In the genomic region with DNA sequence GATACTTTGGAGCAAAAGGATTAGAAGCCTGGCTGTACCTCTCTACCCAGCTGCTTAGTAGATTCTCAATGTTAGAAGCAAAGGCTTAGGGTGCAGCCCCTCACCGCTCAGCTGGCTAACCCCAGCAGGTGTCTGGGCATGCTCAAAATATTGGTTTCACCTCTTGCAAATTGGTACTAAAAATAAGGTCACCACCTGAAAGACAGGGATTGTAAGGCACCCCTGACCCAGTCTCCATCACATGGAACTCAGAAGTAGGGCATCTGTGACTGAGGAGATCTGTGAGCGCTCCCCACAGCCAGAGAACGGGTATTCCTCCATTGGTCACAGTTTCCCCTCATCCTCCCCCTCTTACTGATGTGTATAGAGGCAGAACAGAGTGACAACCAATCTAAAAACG, we compare ENCODE assay signal across 9 mouse cellular contexts. TPM values are rescaled to one million over a fixed set of nuclear protein-coding genes. Genes with fewer than 3 reads are reported as not detected.
DNase-seq lines count a peak whose midpoint lies in the region; ATAC-seq and TF ChIP-seq lines count a peak whose summit lies in the region.
"Had no signal": no experiment of that assay in that cellular context is flagged by ENCODE, and none has a peak within 500 bp of the region (broad histone marks: within the 10 kb centered on the region; RNA-seq: fewer than 3 reads in every experiment).

No protein-coding gene starts in this region.

- no peak for DNase-seq in left cerebral cortex, adult 2 months (ENCODE audit: extremely low spot score in 1 of 2, low spot score in 2 of 2)
- no peak for DNase-seq in left cerebral cortex, postnatal 14 days (ENCODE audit: low spot score in 2 of 2)
- DNase-seq in embryonic facial prominence, embryonic 14.5 days (ENCODE audit: low spot score): no peak
- no peak for DNase-seq in adipocyte (ENCODE audit: low spot score)
- DNase-seq in yolk sac, embryonic 10.5 days (ENCODE audit: low spot score): no peak
- no peak for DNase-seq in urinary bladder, postnatal 14 days (ENCODE audit: low spot score)
- DNase-seq: adrenal gland, postnatal 14 days had no signal

- TF ChIP-seq CTCF in left cerebral cortex, adult 2 months (IDR thresholded peaks at IDR 0.05): no peak
- no peak for TF ChIP-seq CTCF in intestine, postnatal 0 days (IDR thresholded peaks at IDR 0.05; ENCODE audit: low read depth)

- no peak for ATAC-seq in embryonic facial prominence, embryonic 14.5 days (ENCODE audit: low read depth)
- no peak for ATAC-seq in intestine, postnatal 0 days
- no peak for ATAC-seq in neural tube, embryonic 14.5 days (ENCODE audit: low read depth)

- peaks cover 34% of the 10 kb centered on the region for H3K36me3 ChIP-seq in embryonic facial prominence, embryonic 14.5 days (ENCODE audit: control insufficient read depth, insufficient read depth, low read length)
- peaks cover 5% of the 10 kb centered on the region; the same call in 1 of the 2 replicates for H3K36me3 ChIP-seq in intestine, postnatal 0 days (ENCODE audit: control insufficient read depth, insufficient read depth)
- no peaks in the 10 kb centered on the region; the same call in 1 of the 2 replicates for H3K36me3 ChIP-seq in neural tube, embryonic 14.5 days (ENCODE audit: control insufficient read depth, insufficient read depth, low read length)

- H3K4me2 ChIP-seq in embryonic facial prominence, embryonic 14.5 days (ENCODE audit: low read depth, low read length): peak overlapping the region; percentile 93
- H3K4me2 ChIP-seq in intestine, postnatal 0 days (replicated peaks; ENCODE audit: low read depth): peak overlapping the region; percentile 96
- peak overlapping the region; percentile 96 for H3K4me2 ChIP-seq in neural tube, embryonic 14.5 days (ENCODE audit: low read depth, low read length)

- 0 out of 2 replicates have a peak, but pooled peaks cover 5% of the 10 kb centered on the region for H3K9me3 ChIP-seq in embryonic facial prominence, embryonic 14.5 days (ENCODE audit: control insufficient read depth, low read length)
- no peaks in the 10 kb centered on the region for H3K9me3 ChIP-seq in intestine, postnatal 0 days (ENCODE audit: control insufficient read depth)
- no peaks in the 10 kb centered on the region for H3K9me3 ChIP-seq in neural tube, embryonic 14.5 days (ENCODE audit: control insufficient read depth, low read length)

- H3K4me3 ChIP-seq in left cerebral cortex, adult 2 months: peak overlapping the region; percentile 90
- peak overlapping the region; percentile 78 for H3K4me3 ChIP-seq in embryonic facial prominence, embryonic 14.5 days (ENCODE audit: low read depth, low read length)
- H3K4me3 ChIP-seq in intestine, postnatal 0 days (ENCODE audit: low read depth, low read length): peak overlapping the region; percentile 74
- peak overlapping the region; percentile 81 for H3K4me3 ChIP-seq in neural tube, embryonic 14.5 days (ENCODE audit: low read depth, low read length)

- H3K9ac ChIP-seq in embryonic facial prominence, embryonic 14.5 days (ENCODE audit: low read depth, low read length): peak overlapping the region; percentile 89
- peak overlapping the region; percentile 65; the same call in 1 of the 2 replicates for H3K9ac ChIP-seq in intestine, postnatal 0 days (ENCODE audit: low read depth, low read length)
- peak overlapping the region; percentile 87 for H3K9ac ChIP-seq in neural tube, embryonic 14.5 days (replicated peaks; ENCODE audit: low read depth, low read length)

- intact Hi-C loops in left cerebral cortex, adult 2 months (cut with DNase I): loop anchor here (2.0 kb wide), 1 partner anchor 77 kb away; no protein-coding TSS in a partner anchor
- intact Hi-C loops in left cerebral cortex, postnatal 14 days (cut with DNase I): loop anchor here (5.0 kb wide), 1 partner anchor 70 kb away; no protein-coding TSS in a partner anchor

- H3K4me1 ChIP-seq in embryonic facial prominence, embryonic 14.5 days (ENCODE audit: control insufficient read depth, insufficient read depth, low read length): peaks cover 20% of the 10 kb centered on the region; the same call in 1 of the 2 replicates
- no peaks in the 10 kb centered on the region for H3K4me1 ChIP-seq in intestine, postnatal 0 days (replicated peaks; ENCODE audit: control insufficient read depth, insufficient read depth, low read length)
- peaks cover 15% of the 10 kb centered on the region for H3K4me1 ChIP-seq in neural tube, embryonic 14.5 days (ENCODE audit: control insufficient read depth, insufficient read depth, low read length)

- 59% methylated on average over 4 of the region's 4 CpGs for WGBS in embryonic facial prominence, embryonic 14.5 days
- WGBS in intestine, postnatal 0 days: 67% methylated on average over 4 of the region's 4 CpGs
- WGBS in neural tube, embryonic 14.5 days: 78% methylated on average over 4 of the region's 4 CpGs

- H3K27ac ChIP-seq in left cerebral cortex, adult 2 months: peak overlapping the region; percentile 84
- H3K27ac ChIP-seq in embryonic facial prominence, embryonic 14.5 days (replicated peaks; ENCODE audit: low read depth, low read length): no peak overlapping the region; the same call in 1 of the 2 replicates
- 0 out of 2 replicates have a peak overlapping the region, but pooled peaks have one; percentile 71 for H3K27ac ChIP-seq in intestine, postnatal 0 days (ENCODE audit: low read depth, low read length)
- H3K27ac ChIP-seq in neural tube, embryonic 14.5 days (ENCODE audit: low read depth, low read length): 0 out of 2 replicates have a peak overlapping the region, but pooled peaks have one; percentile 52

- H3K27me3 ChIP-seq in embryonic facial prominence, embryonic 14.5 days (replicated peaks; ENCODE audit: control insufficient read depth, insufficient read depth, low read length): no peaks in the 10 kb centered on the region
- no peaks in the 10 kb centered on the region for H3K27me3 ChIP-seq in intestine, postnatal 0 days (replicated peaks; ENCODE audit: control insufficient read depth, insufficient read depth, low read length)
- no peaks in the 10 kb centered on the region for H3K27me3 ChIP-seq in neural tube, embryonic 14.5 days (ENCODE audit: control insufficient read depth, insufficient read depth, low read length)

RNA-seq across cellular contexts. Expression of a gene that starts 0.4 kb away (rescaled TPM):
- total RNA-seq in left cerebral cortex, adult 2 months (2021): 10 to 100 TPM; 58.0 to 65.6 TPM
- 10 to 100 TPM; 28.4 to 33.2 TPM for total RNA-seq in left cerebral cortex, postnatal 14 days (2021)
- 25.4 and 27.3 TPM in 2 replicates for polyA plus RNA-seq in embryonic facial prominence, embryonic 14.5 days (2014; fragmentation: Nextera tagmentation; extraction: Ambion mirVana)
- 18.9 and 19.4 TPM in 2 replicates for polyA plus RNA-seq in intestine, postnatal 0 days (2015; fragmentation: Nextera tagmentation; extraction: Ambion mirVana)
- 26.9 and 27.2 TPM in 2 replicates for polyA plus RNA-seq in neural tube, embryonic 14.5 days (2014; fragmentation: Nextera tagmentation; extraction: Ambion mirVana)

RNA-seq across cellular contexts. Expression of a gene that starts 1.0 kb away (rescaled TPM):
- total RNA-seq in left cerebral cortex, adult 2 months (2021): 100 to 1,000 TPM; 144 to 149 TPM
- 100 to 1,000 TPM; 180 to 195 TPM for total RNA-seq in left cerebral cortex, postnatal 14 days (2021)
- polyA plus RNA-seq in embryonic facial prominence, embryonic 14.5 days (2014; fragmentation: Nextera tagmentation; extraction: Ambion mirVana): 149 and 164 TPM in 2 replicates
- polyA plus RNA-seq in intestine, postnatal 0 days (2015; fragmentation: Nextera tagmentation; extraction: Ambion mirVana): 48.6 TPM in 2 replicates
- 103 and 105 TPM in 2 replicates for polyA plus RNA-seq in neural tube, embryonic 14.5 days (2014; fragmentation: Nextera tagmentation; extraction: Ambion mirVana)
